Mouse (Mus musculus): ENCODE measurements around the gene Trio. TPM values are rescaled to one million over a fixed set of nuclear protein-coding genes. Genes with fewer than 3 reads are reported as not detected.

Trio gene
- polyA plus RNA-seq, 1 experiment from 2014 or later = 16.2 TPM

GRCm38 (mm10) chr15:27943486-27944195, 82.0 kb downstream of the Trio start:
- no peak overlapping the region for H3K9ac ChIP-seq
- H3K4me3 ChIP-seq = no peak overlapping the region
- H3K4me1 ChIP-seq (replicated peaks) = peaks cover 69% of the 10 kb centered on the region
- no peaks in the 10 kb centered on the region for H3K27me3 ChIP-seq
- peak; percentile 61; the same call in 1 of the 2 replicates for ATAC-seq (replicated peaks; ENCODE audit: insufficient number of reproducible peaks, insufficient read depth, low FRiP score, low read depth)
- peak overlapping the region; percentile 38 for H3K4me2 ChIP-seq
- no peaks in the 10 kb centered on the region for H3K36me3 ChIP-seq
- 44% methylated on average over 18 of the region's 18 CpGs for WGBS
- H3K9me3 ChIP-seq (replicated peaks) = no peaks in the 10 kb centered on the region
- H3K27ac ChIP-seq = peak overlapping the region; percentile 64

- H3K4me3 ChIP-seq = no peak overlapping the region
- H3K9ac ChIP-seq = no peak overlapping the region
- no peaks in the 10 kb centered on the region for H3K27me3 ChIP-seq
- peaks cover 79% of the 10 kb centered on the region for H3K4me1 ChIP-seq (replicated peaks)
- peak overlapping the region; percentile 76 for H3K27ac ChIP-seq
- no peak overlapping the region for H3K4me2 ChIP-seq
- H3K36me3 ChIP-seq = no peaks in the 10 kb centered on the region
- ATAC-seq (replicated peaks; ENCODE audit: insufficient number of reproducible peaks, insufficient read depth, low FRiP score, low read depth) = no peak; the same call in 1 of the 2 replicates
- WGBS = 59% methylated on average over 11 of the region's 11 CpGs
- no peaks in the 10 kb centered on the region for H3K9me3 ChIP-seq (replicated peaks)
Observed at GRCm38 (mm10) chr15:27942148-27942847, 83.3 kb downstream of the Trio start.

GRCm38 (mm10) chr15:27941441-27941840, 84.2 kb downstream of the Trio start:
- Histone ChIP-seq H3K9ac (no peak overlapping the region), H3K9me3 (replicated peaks) (no peaks in the 10 kb centered on the region), H3K4me3 (no peak overlapping the region), H3K4me1 (replicated peaks) (peaks cover 85% of the 10 kb centered on the region), H3K27me3 (no peaks in the 10 kb centered on the region), H3K36me3 (no peaks in the 10 kb centered on the region), H3K27ac (peak overlapping the region; percentile 76), H3K4me2 (no peak overlapping the region)
- ATAC-seq (replicated peaks; ENCODE audit: insufficient number of reproducible peaks, insufficient read depth, low FRiP score, low read depth) = no peak
- WGBS = 50% methylated on average over 8 of the region's 8 CpGs

GRCm38 (mm10) chr15:27941020-27941419, 84.6 kb downstream of the Trio start:
- H3K9me3 ChIP-seq (replicated peaks) = no peaks in the 10 kb centered on the region
- no peak overlapping the region; the same call in 1 of the 2 replicates for H3K27ac ChIP-seq
- no peaks in the 10 kb centered on the region for H3K27me3 ChIP-seq
- no peak overlapping the region for H3K4me3 ChIP-seq
- no peak for ATAC-seq (replicated peaks; ENCODE audit: insufficient number of reproducible peaks, insufficient read depth, low FRiP score, low read depth)
- 62% methylated on average over 8 of the region's 8 CpGs for WGBS
- H3K4me1 ChIP-seq (replicated peaks) = peaks cover 85% of the 10 kb centered on the region
- H3K9ac ChIP-seq = no peak overlapping the region
- H3K4me2 ChIP-seq = no peak overlapping the region
- H3K36me3 ChIP-seq = no peaks in the 10 kb centered on the region

- no peak overlapping the region for H3K4me2 ChIP-seq
- H3K4me3 ChIP-seq = no peak overlapping the region
- no peak for ATAC-seq (replicated peaks; ENCODE audit: insufficient number of reproducible peaks, insufficient read depth, low FRiP score, low read depth)
- peaks cover 83% of the 10 kb centered on the region for H3K4me1 ChIP-seq (replicated peaks)
- H3K27ac ChIP-seq = no peak overlapping the region
- H3K36me3 ChIP-seq = no peaks in the 10 kb centered on the region
- 78% methylated on average over 4 of the region's 4 CpGs for WGBS
- H3K27me3 ChIP-seq = no peaks in the 10 kb centered on the region
- no peaks in the 10 kb centered on the region for H3K9me3 ChIP-seq (replicated peaks)
- H3K9ac ChIP-seq = no peak overlapping the region
Observed at GRCm38 (mm10) chr15:27940032-27940431, 85.6 kb downstream of the Trio start.

- H3K4me1 ChIP-seq (replicated peaks) = peaks cover 72% of the 10 kb centered on the region
- no peak overlapping the region for H3K4me3 ChIP-seq
- H3K27me3 ChIP-seq = no peaks in the 10 kb centered on the region
- no peaks in the 10 kb centered on the region for H3K36me3 ChIP-seq
- no peak for ATAC-seq (replicated peaks; ENCODE audit: insufficient number of reproducible peaks, insufficient read depth, low FRiP score, low read depth)
- no peak overlapping the region for H3K4me2 ChIP-seq
- H3K9ac ChIP-seq = no peak overlapping the region
- 77% methylated on average over 6 of the region's 6 CpGs for WGBS
- H3K27ac ChIP-seq = no peak overlapping the region
- H3K9me3 ChIP-seq (replicated peaks) = no peaks in the 10 kb centered on the region
Observed at GRCm38 (mm10) chr15:27938886-27939285, 86.8 kb downstream of the Trio start.

GRCm38 (mm10) chr15:27937861-27938833, 87.5 kb downstream of the Trio start:
- Histone ChIP-seq H3K36me3 (no peaks in the 10 kb centered on the region), H3K4me3 (peak overlapping the region; percentile 26), H3K4me1 (replicated peaks) (peaks cover 65% of the 10 kb centered on the region), H3K9me3 (replicated peaks) (no peaks in the 10 kb centered on the region), H3K4me2 (peak overlapping the region; percentile 57), H3K9ac (no peak overlapping the region), H3K27me3 (no peaks in the 10 kb centered on the region), H3K27ac (peak overlapping the region; percentile 17; the same call in 1 of the 2 replicates)
- ATAC-seq (replicated peaks; ENCODE audit: insufficient number of reproducible peaks, insufficient read depth, low FRiP score, low read depth) = no peak
- 36% methylated on average over 24 of the region's 24 CpGs for WGBS

- Histone ChIP-seq H3K4me1 (replicated peaks) (peaks cover 58% of the 10 kb centered on the region), H3K36me3 (no peaks in the 10 kb centered on the region), H3K9me3 (replicated peaks) (no peaks in the 10 kb centered on the region), H3K27me3 (no peaks in the 10 kb centered on the region), H3K27ac (peak overlapping the region; percentile 34), H3K4me3 (peak overlapping the region; percentile 26), H3K9ac (0 out of 2 replicates have a peak overlapping the region, but pooled peaks have one; percentile 14), H3K4me2 (peak overlapping the region; percentile 57)
- peak; percentile 80 for ATAC-seq (replicated peaks; ENCODE audit: insufficient number of reproducible peaks, insufficient read depth, low FRiP score, low read depth)
- 17% methylated on average over 20 of the region's 20 CpGs for WGBS
Observed at GRCm38 (mm10) chr15:27937003-27937860, 88.4 kb downstream of the Trio start.

- Histone ChIP-seq H3K9ac (no peak overlapping the region), H3K4me2 (peak overlapping the region; percentile 57; the same call in 1 of the 2 replicates), H3K4me3 (no peak overlapping the region), H3K27ac (peak overlapping the region; percentile 42; the same call in 1 of the 2 replicates), H3K9me3 (replicated peaks) (no peaks in the 10 kb centered on the region), H3K27me3 (no peaks in the 10 kb centered on the region), H3K4me1 (replicated peaks) (peaks cover 52% of the 10 kb centered on the region), H3K36me3 (no peaks in the 10 kb centered on the region)
- ATAC-seq (replicated peaks; ENCODE audit: insufficient number of reproducible peaks, insufficient read depth, low FRiP score, low read depth) = no peak
- WGBS = 60% methylated on average over 12 of the region's 12 CpGs
Observed at GRCm38 (mm10) chr15:27935772-27936746, 89.6 kb downstream of the Trio start.
